Mouse (Mus musculus) ovary, postnatal 14 days (tissue): ENCODE measurements at regions not wholly inside any gene's neighbourhood (a gene's known extent, or its start where the extent isn't known, plus 50 kb on each side); places are given as distances from the start of the nearest gene placed in this dataset.

Source experiments
- DNase-seq: peaks from one replicate; pipeline ENCODE4 v3.0.0; 2022; ENCODE audit warnings: low spot score

GRCm38 (mm10) chr3:40470101-40470500, 61.0 kb upstream of the Intu start:
- no peak for DNase-seq

- DNase-seq, result no peak
Measured at GRCm38 (mm10) chr3:40472766-40473165, 58.3 kb upstream of the Intu start.

- DNase-seq, result no peak
Measured at GRCm38 (mm10) chr3:40480258-40480951, 50.7 kb upstream of the Intu start.
